Mouse (Mus musculus) G1E (cell line): Measurements from ENCODE around the gene Tprgl.

Experiments used
- CTCF ChIP-seq: IDR thresholded peaks from 2 replicates; pipeline ENCODE4 v1.5.1; 2012; ENCODE audit warnings: low read depth, low read length, inconsistent platforms, mixed read lengths
- GATA1 ChIP-seq: IDR thresholded peaks from 2 replicates; pipeline ENCODE4 v1.6.1; 2012; ENCODE audit warnings: borderline replicate concordance, low read length, inconsistent platforms, mixed read lengths
- TAL1 ChIP-seq: conservative IDR thresholded peaks from 2 replicates; pipeline ENCODE4 v1.6.1; 2012; ENCODE audit warnings: low read depth, low read length, inconsistent platforms, mixed read lengths

DNA sequence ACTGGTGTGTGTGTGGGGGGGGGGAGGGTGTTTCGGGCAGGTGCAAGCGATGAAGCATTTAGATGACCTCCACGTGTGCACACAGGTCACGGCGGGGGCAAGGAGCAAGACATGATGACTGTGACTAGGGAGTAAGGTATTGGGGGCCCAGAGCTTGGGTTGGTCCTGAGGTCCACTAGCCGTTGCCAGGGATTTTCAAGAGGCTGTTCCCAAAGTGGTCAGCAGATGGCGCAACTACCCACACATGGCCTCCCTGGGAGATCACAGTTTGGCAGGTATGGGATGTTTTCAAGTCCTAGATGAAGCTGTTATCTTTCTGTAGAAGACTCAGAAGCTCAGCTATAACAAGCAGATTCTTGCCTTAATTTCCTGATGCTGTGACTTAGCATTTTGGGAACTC, 2.8 kb upstream of the Tprgl start:
- peak; percentile 72 for TF ChIP-seq CTCF
- no peak for TF ChIP-seq GATA1
- no peak for TF ChIP-seq TAL1
